Mouse (Mus musculus): ENCODE data around the gene Ctdnep1. TPM values are rescaled to one million over a fixed set of nuclear protein-coding genes. Genes with fewer than 3 reads are reported as not detected.

Gene Ctdnep1
- polyA plus RNA-seq, 1 experiment from 2014 or later, result 23.0 TPM

GRCm38 (mm10) chr11:69992396-69992795 is 11.4 kb downstream of the Ctdnep1 start:
- WGBS, result 89% methylated on average over 10 of the region's 10 CpGs

GRCm38 (mm10) chr11:69992932-69993331 is 12.0 kb downstream of the Ctdnep1 start:
- H3K9ac ChIP-seq, result peak overlapping the region; percentile 90
- no peaks in the 10 kb centered on the region for H3K27me3 ChIP-seq (replicated peaks)
- no peak overlapping the region for H3K4me3 ChIP-seq
- H3K27ac ChIP-seq, result no peak overlapping the region
- WGBS, result 88% methylated on average over 3 of the region's 3 CpGs
- no peaks in the 10 kb centered on the region for H3K9me3 ChIP-seq
- H3K4me1 ChIP-seq, result peaks cover 31% of the 10 kb centered on the region
- peak overlapping the region; percentile 72 for H3K4me2 ChIP-seq (replicated peaks)
- no peak for ATAC-seq (ENCODE audit: low FRiP score, low read depth)
- peaks cover 41% of the 10 kb centered on the region for H3K36me3 ChIP-seq

More at GRCm38 (mm10) chr11:69992396-69992795, 11.4 kb downstream of the Ctdnep1 start:
- Histone ChIP-seq H3K27me3 (replicated peaks) (no peaks in the 10 kb centered on the region), H3K36me3 (peaks cover 44% of the 10 kb centered on the region), H3K9me3 (no peaks in the 10 kb centered on the region), H3K27ac (no peak overlapping the region), H3K4me2 (replicated peaks) (peak overlapping the region; percentile 72), H3K9ac (peak overlapping the region; percentile 90), H3K4me3 (peak overlapping the region; percentile 76), H3K4me1 (peaks cover 26% of the 10 kb centered on the region)
- no peak for ATAC-seq (ENCODE audit: low FRiP score, low read depth)

- no peak for ATAC-seq (ENCODE audit: low FRiP score, low read depth)
- no peaks in the 10 kb centered on the region for H3K27me3 ChIP-seq (replicated peaks)
- peak overlapping the region; percentile 68; the same call in 1 of the 2 replicates for H3K4me2 ChIP-seq (replicated peaks)
- no peak overlapping the region for H3K27ac ChIP-seq
- H3K36me3 ChIP-seq, result peaks cover 41% of the 10 kb centered on the region
- no peak overlapping the region for H3K4me3 ChIP-seq
- H3K9me3 ChIP-seq, result no peaks in the 10 kb centered on the region
- 89% methylated on average over 11 of the region's 11 CpGs for WGBS
- H3K9ac ChIP-seq, result no peak overlapping the region
- peaks cover 33% of the 10 kb centered on the region for H3K4me1 ChIP-seq
Measured at GRCm38 (mm10) chr11:69994401-69995090, 13.6 kb downstream of the Ctdnep1 start.

- Histone ChIP-seq H3K4me3 (peak within 1 kb of the TSS; percentile 94), H3K9me3 (no peaks in the 10 kb centered on the region), H3K4me2 (replicated peaks) (peak within 1 kb of the TSS; percentile 68), H3K27ac (peak within 1 kb of the TSS; percentile 85), H3K36me3 (peaks cover 38% of the 10 kb centered on the region), H3K27me3 (replicated peaks) (no peaks in the 10 kb centered on the region), H3K9ac (peak within 1 kb of the TSS; percentile 96), H3K4me1 (peaks cover 33% of the 10 kb centered on the region)
- ATAC-seq (ENCODE audit: low FRiP score, low read depth), result peak; percentile 77
- WGBS, result under 1% methylated on average over 36 of the region's 36 CpGs
Measured at GRCm38 (mm10) chr11:69995391-69995960, 14.5 kb downstream of the Ctdnep1 start, which contains the start of gene Phf23. TSS of gene Phf23 (plus strand) at chr11:69995777.

- peaks cover 33% of the 10 kb centered on the region for H3K4me1 ChIP-seq
- ATAC-seq (ENCODE audit: low FRiP score, low read depth), result peak; percentile 2; the same call in 1 of the 2 replicates
Measured at GRCm38 (mm10) chr11:69996161-69997061, 15.5 kb downstream of the Ctdnep1 start.

GRCm38 (mm10) chr11:69997070-69997509 is 16.1 kb downstream of the Ctdnep1 start:
- Histone ChIP-seq H3K4me3 (peak overlapping the region; percentile 94), H3K4me2 (replicated peaks) (peak overlapping the region; percentile 68), H3K27ac (peak overlapping the region; percentile 85), H3K27me3 (replicated peaks) (no peaks in the 10 kb centered on the region), H3K9ac (peak overlapping the region; percentile 96), H3K9me3 (no peaks in the 10 kb centered on the region), H3K36me3 (peaks cover 38% of the 10 kb centered on the region), H3K4me1 (peaks cover 40% of the 10 kb centered on the region)
- WGBS, result 1% methylated on average over 33 of the region's 44 CpGs
- peak; percentile 18 for ATAC-seq (ENCODE audit: low FRiP score, low read depth)

More at GRCm38 (mm10) chr11:69996161-69997061, 15.5 kb downstream of the Ctdnep1 start:
- H3K27me3 ChIP-seq (replicated peaks), result no peaks in the 10 kb centered on the region
- peak overlapping the region; percentile 94 for H3K4me3 ChIP-seq
- peak overlapping the region; percentile 85 for H3K27ac ChIP-seq
- WGBS, result 1% methylated on average over 64 of the region's 66 CpGs
- H3K9ac ChIP-seq, result peak overlapping the region; percentile 96
- peaks cover 38% of the 10 kb centered on the region for H3K36me3 ChIP-seq
- H3K9me3 ChIP-seq, result no peaks in the 10 kb centered on the region
- peak overlapping the region; percentile 68 for H3K4me2 ChIP-seq (replicated peaks)

- H3K9ac ChIP-seq, result no peak overlapping the region
- H3K4me2 ChIP-seq (replicated peaks), result no peak overlapping the region
- no peak overlapping the region for H3K4me3 ChIP-seq
Measured at GRCm38 (mm10) chr11:69998567-69999491, 17.9 kb downstream of the Ctdnep1 start.

GRCm38 (mm10) chr11:69999666-70000065 is 18.7 kb downstream of the Ctdnep1 start:
- 71% methylated on average over 8 of the region's 8 CpGs for WGBS
- Histone ChIP-seq H3K4me2 (replicated peaks) (0 out of 2 replicates have a peak overlapping the region, but pooled peaks have one; percentile 90), H3K36me3 (peaks cover 24% of the 10 kb centered on the region), H3K9ac (no peak overlapping the region), H3K9me3 (no peaks in the 10 kb centered on the region), H3K4me1 (peaks cover 39% of the 10 kb centered on the region), H3K27ac (no peak overlapping the region), H3K4me3 (no peak overlapping the region), H3K27me3 (replicated peaks) (no peaks in the 10 kb centered on the region)
- no peak for ATAC-seq (ENCODE audit: low FRiP score, low read depth)

More at GRCm38 (mm10) chr11:69998567-69999491, 17.9 kb downstream of the Ctdnep1 start:
- H3K4me1 ChIP-seq, result peaks cover 47% of the 10 kb centered on the region
- H3K9me3 ChIP-seq, result no peaks in the 10 kb centered on the region
- H3K27ac ChIP-seq, result no peak overlapping the region
- no peaks in the 10 kb centered on the region for H3K27me3 ChIP-seq (replicated peaks)
- peaks cover 31% of the 10 kb centered on the region for H3K36me3 ChIP-seq
- ATAC-seq (ENCODE audit: low FRiP score, low read depth), result no peak
- 94% methylated on average over 27 of the region's 27 CpGs for WGBS

GRCm38 (mm10) chr11:70000396-70000898 is 19.5 kb downstream of the Ctdnep1 start, which contains the start of gene Dvl2:
TSS of gene Dvl2 (plus strand) at chr11:70000595.
- Histone ChIP-seq H3K9me3 (no peaks in the 10 kb centered on the region), H3K36me3 (peaks cover 31% of the 10 kb centered on the region), H3K4me2 (replicated peaks) (peak within 1 kb of the TSS; percentile 90), H3K9ac (peak within 1 kb of the TSS; percentile 85), H3K27ac (peak within 1 kb of the TSS; percentile 92), H3K4me1 (peaks cover 37% of the 10 kb centered on the region), H3K4me3 (peak within 1 kb of the TSS; percentile 78), H3K27me3 (replicated peaks) (no peaks in the 10 kb centered on the region)
- peak; percentile 49 for ATAC-seq (ENCODE audit: low FRiP score, low read depth)
- WGBS, result under 1% methylated on average over 48 of the region's 48 CpGs

- Histone ChIP-seq H3K4me2 (replicated peaks) (peak overlapping the region; percentile 90), H3K4me1 (peaks cover 37% of the 10 kb centered on the region), H3K9ac (peak overlapping the region; percentile 85), H3K36me3 (peaks cover 38% of the 10 kb centered on the region), H3K9me3 (no peaks in the 10 kb centered on the region), H3K27ac (no peak overlapping the region), H3K4me3 (peak overlapping the region; percentile 78), H3K27me3 (replicated peaks) (no peaks in the 10 kb centered on the region)
- ATAC-seq (ENCODE audit: low FRiP score, low read depth), result no peak
- 15% methylated on average over 8 of the region's 8 CpGs for whole genome bisulfite sequencing
Measured at GRCm38 (mm10) chr11:70001159-70001558, 20.2 kb downstream of the Ctdnep1 start.

GRCm38 (mm10) chr11:70001865-70002264 is 20.9 kb downstream of the Ctdnep1 start:
- Histone ChIP-seq H3K36me3 (peaks cover 45% of the 10 kb centered on the region), H3K9me3 (no peaks in the 10 kb centered on the region), H3K27me3 (replicated peaks) (no peaks in the 10 kb centered on the region), H3K4me3 (peak overlapping the region; percentile 78; the same call in 1 of the 2 replicates), H3K9ac (no peak overlapping the region), H3K4me2 (replicated peaks) (peak overlapping the region; percentile 90), H3K4me1 (peaks cover 37% of the 10 kb centered on the region), H3K27ac (no peak overlapping the region)
- ATAC-seq (ENCODE audit: low FRiP score, low read depth), result no peak

All from neural tube, embryonic 12.5 days (tissue).